Mouse (Mus musculus) inflammation-experienced regulatory T-cells (primary cell): ENCODE measurements around the gene Sprr2h. TPM values are rescaled to one million over a fixed set of nuclear protein-coding genes. Genes with fewer than 3 reads are reported as not detected.

Source experiments
- polyA plus RNA-seq, 2 experiments: library from polyadenylated mRNA; unstranded; fragments of 100-300 nt; shearing (Covaris generic); gene quantifications; one replicate each; pipeline ENCODE4 v1.2.1; 2017

Gene Sprr2h
- not detected for polyA plus RNA-seq

DNA sequence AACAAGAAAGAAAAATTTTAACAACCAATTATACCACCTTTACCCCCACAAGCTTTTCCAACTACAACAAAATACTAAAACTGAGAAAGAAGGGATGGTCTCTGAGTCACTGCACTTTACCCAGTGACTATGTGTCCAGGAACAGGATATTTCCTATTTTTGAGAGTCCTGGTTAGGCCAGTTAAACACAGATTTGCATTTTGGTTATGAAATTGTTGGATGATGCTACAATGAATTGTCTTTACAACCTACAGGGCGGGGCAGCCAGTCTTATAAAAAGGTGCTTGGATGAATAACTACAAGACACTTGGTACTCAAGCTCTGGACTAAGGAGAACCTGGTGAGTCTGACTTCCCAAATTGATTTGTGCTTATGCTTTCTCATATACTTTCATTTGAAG is at the start of gene Sprr2h:
Gene Sprr2h (plus strand): TSS at position 301 of the 400 bp plus-strand sequence.

DNA sequence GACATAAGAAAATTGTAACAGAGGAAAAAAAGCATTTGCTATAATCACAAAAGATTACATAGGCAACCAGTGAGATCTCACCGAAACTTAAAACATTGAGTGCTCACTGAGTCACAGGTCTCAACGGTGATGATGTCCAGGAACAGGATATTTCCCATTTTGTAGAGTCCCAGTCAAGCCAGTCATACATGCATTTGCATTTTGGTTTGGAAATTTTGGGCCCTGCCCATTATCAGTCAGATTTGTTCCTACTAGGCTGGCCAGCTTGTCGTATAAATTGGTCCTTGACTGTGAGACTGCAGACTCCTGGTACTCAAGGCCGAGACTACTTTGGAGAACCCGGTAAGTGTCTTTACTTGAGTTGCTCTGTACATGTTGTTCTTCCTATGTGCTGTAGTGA is 46.6 kb upstream of the Sprr2h start, which contains the start of gene Sprr2d:
Gene Sprr2d (plus strand): TSS at position 301 of the 400 bp plus-strand sequence.

DNA sequence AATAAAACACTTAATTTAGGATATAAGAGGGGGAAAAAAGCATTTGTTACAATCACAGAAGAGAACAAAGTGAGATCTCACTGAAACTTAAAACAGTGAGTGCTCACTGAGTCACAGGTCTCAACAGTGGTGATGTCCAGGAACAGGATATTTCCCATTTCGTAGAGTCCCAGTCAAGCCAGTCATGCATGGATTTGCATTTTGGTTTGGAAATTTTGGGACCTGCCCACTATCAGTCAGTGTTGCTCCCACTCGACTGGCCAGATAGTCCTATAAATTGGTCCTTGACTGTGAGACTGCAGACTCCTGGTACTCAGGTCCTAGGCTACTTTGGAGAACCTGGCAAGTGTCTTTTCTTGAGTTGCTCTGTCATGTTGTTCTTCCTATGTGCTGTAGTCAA is 33.6 kb upstream of the Sprr2h start, which contains the start of gene Sprr2e:
Gene Sprr2e (plus strand): TSS at position 301 of the 400 bp plus-strand sequence.

DNA sequence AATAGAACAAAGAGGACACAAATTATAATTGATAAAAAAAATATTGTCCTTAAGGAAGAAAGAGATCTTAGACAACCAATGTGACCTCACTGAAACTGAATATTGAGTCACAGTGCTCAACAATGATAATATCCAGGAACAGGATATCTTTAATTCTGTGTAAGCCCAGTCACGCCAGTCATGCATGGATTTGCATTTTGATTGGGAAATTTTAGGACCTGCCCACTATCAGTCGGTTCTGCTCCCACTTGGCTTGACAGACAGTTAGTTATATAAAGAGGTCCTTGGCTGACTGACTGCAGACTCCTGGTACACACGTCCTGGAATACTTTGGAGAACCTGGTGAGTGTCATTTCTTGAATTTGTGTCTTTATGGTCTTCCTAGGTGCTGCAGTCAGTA is 20.6 kb upstream of the Sprr2h start, which contains the start of gene Sprr2f:
Gene Sprr2f (plus strand): TSS at position 301 of the 400 bp plus-strand sequence.

GRCm38 (mm10) chr3:92407691-92408090 is 22.2 kb downstream of the Sprr2h start, which contains the start of gene Sprr2i:
TSS of gene Sprr2i (plus strand) at chr3:92407991.

DNA sequence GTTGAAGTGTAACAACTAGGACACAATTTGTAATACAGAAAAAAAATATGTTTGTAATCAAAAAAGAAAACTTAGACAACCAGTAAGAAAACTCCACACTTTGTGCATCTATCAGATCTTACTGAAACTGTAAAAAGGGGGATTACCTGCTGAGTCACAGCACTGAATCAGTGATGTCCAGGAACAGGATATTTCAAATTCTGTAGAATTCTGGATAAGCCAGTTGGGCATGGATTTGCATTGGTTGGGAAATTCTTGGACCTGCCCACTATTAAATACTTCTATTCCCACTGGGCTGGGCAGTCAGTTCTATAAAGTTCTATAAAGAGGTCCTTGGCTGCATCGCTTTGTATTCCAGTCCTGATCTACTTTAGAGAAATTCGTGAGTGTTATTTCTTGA is 32.3 kb downstream of the Sprr2h start, which contains the start of gene Sprr2j-ps:
Gene Sprr2j-ps (plus strand): TSS at position 301 of the 400 bp plus-strand sequence.

GRCm38 (mm10) chr3:92429323-92429722 is 43.8 kb downstream of the Sprr2h start, which contains the start of gene Gm9774:
TSS of gene Gm9774 (minus strand) at chr3:92429423.

GRCm38 (mm10) chr3:92432282-92432681 is 46.8 kb downstream of the Sprr2h start, which contains the start of gene Sprr2k:
TSS of gene Sprr2k (plus strand) at chr3:92432582.

Other genes with a start within 250 kb of the Sprr2h start
- gene Lelp1, start 242.9 kb upstream of the Sprr2h start, polyA plus RNA-seq, result not detected
- gene Sprr2a1, start 169.9 kb upstream of the Sprr2h start, polyA plus RNA-seq, result not detected
- gene Sprr2a2, start 169.8 kb upstream of the Sprr2h start, polyA plus RNA-seq, result under 1 TPM in 1 of 2 experiments, not detected in 1; 0.67 TPM
- gene Sprr2a3, start 100.3 kb upstream of the Sprr2h start, polyA plus RNA-seq, result not detected
- gene Sprr2b, start 69.1 kb upstream of the Sprr2h start, polyA plus RNA-seq, result not detected
- not detected for gene Sprr2d, start 46.5 kb upstream of the Sprr2h start, polyA plus RNA-seq
- under 1 TPM; 0.42 to 0.76 TPM for gene Sprr2e, start 33.5 kb upstream of the Sprr2h start, polyA plus RNA-seq
- gene Sprr2f, start 20.5 kb upstream of the Sprr2h start, polyA plus RNA-seq, result not detected
- gene Sprr2i, start 22.3 kb downstream of the Sprr2h start, polyA plus RNA-seq, result not detected
- gene Sprr2j-ps, start 32.4 kb downstream of the Sprr2h start, polyA plus RNA-seq, result 1 to 10 TPM in 1 of 2 experiments, not detected in 1; 1.0 TPM
- 10 to 100 TPM; 23.3 to 26.3 TPM for gene Gm9774, start 43.7 kb downstream of the Sprr2h start, polyA plus RNA-seq
- not detected for gene Sprr2k, start 46.9 kb downstream of the Sprr2h start, polyA plus RNA-seq
- not detected for gene Sprr1b, start 53.1 kb downstream of the Sprr2h start, polyA plus RNA-seq
- gene Sprr3, start 73.0 kb downstream of the Sprr2h start, polyA plus RNA-seq, result not detected
- not detected for gene Sprr1a, start 100.2 kb downstream of the Sprr2h start, polyA plus RNA-seq
- not detected for gene Sprr4, start 114.8 kb downstream of the Sprr2h start, polyA plus RNA-seq
- not detected for gene 2310046K23Rik, start 148.8 kb downstream of the Sprr2h start, polyA plus RNA-seq
- not detected for gene Ivl, start 188.1 kb downstream of the Sprr2h start, polyA plus RNA-seq
- not detected for gene Smcp, start 203.3 kb downstream of the Sprr2h start, polyA plus RNA-seq
- gene 2210017I01Rik, start 221.8 kb downstream of the Sprr2h start, polyA plus RNA-seq, result not detected
- gene Lce6a, start 236.0 kb downstream of the Sprr2h start, polyA plus RNA-seq, result not detected